Mouse (Mus musculus) heart, adult 2 months (tissue): ENCODE measurements around the gene Klhdc8b.

Source experiments
- EP300 ChIP-seq: fragments of 200-500 bp; IDR thresholded peaks from 2 replicates; pipeline ENCODE4 v1.6.1; 2011; ENCODE audit warnings: low read depth, low read length, control low read depth; ENCODE audit not compliant: insufficient read depth
- POLR2A ChIP-seq: fragments of 200-500 bp; IDR thresholded peaks from 2 replicates; pipeline ENCODE4 v1.6.1; 2011; ENCODE audit warnings: mild to moderate bottlenecking, low read depth, low read length, control low read depth; ENCODE audit not compliant: insufficient read depth

GRCm38 (mm10) chr9:108461675-108462074 lies 294 bp upstream of the Klhdc8b start:
- TF ChIP-seq POLR2A, result no peak
- no peak for TF ChIP-seq EP300
